ENCODE assay signal across 8 mouse cellular contexts in the genomic region with DNA sequence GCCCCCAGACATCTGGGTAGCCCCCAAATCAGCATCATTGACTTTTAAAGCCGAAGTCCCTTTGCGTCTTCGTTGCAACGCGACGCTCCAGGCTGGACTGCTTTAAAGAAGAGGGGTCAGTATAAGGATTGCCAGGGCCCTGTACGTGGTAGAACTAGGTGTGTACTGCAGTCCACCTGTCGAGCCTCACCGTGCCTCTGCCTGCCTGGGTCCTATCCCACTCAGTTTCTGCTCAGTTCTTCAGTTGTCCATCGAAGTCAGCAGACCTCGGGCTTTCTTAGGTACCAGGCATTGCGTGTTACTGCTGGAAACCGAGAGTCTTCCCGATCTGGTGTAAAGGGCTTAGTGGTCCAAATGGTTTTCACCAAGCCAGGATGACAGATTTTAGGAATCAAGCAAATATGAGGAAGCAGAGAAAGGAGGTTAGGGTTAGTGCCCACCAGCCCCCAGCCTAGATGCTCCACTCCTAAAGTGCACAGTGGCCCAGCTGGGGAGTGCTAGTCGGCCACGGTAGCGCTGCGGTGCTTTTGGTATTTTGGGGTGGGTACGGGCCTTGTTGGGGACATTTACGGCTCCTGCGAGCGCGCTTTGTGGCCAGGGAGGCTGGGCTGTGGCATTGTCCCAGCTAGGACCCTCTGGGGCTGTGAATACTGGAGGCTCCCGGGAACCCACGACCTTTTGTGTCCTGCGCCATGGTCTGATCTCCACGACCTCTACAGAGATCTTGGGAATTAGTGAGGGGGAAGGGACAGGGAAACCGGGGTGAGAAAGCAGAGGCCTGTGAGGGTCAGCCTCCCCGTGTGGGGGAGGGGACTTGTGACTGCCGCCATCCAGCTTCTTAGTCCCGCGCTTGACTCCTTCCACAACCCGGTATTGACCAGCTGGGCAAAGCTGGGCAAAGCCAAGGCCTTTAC.
DNase-seq lines count a peak whose midpoint lies in the region; ATAC-seq lines count a peak whose summit lies in the region.
"Had no signal": no experiment of that assay in that cellular context is flagged by ENCODE, and none has a peak within 500 bp of the region (broad histone marks: within the 10 kb centered on the region; RNA-seq: fewer than 3 reads in every experiment).

No protein-coding gene starts in this region.

- H3K27me3 ChIP-seq in hindbrain, embryonic 11.5 days (ENCODE audit: control insufficient read depth, insufficient read depth, low read length) = peaks cover 9% of the 10 kb centered on the region; the same call in 1 of the 2 replicates
- no peaks in the 10 kb centered on the region for H3K27me3 ChIP-seq in midbrain, embryonic 14.5 days (ENCODE audit: control insufficient read depth, insufficient read depth, low read length)

- ATAC-seq in hindbrain, embryonic 11.5 days (ENCODE audit: low FRiP score) = peak; percentile 28; the same call in 1 of the 2 replicates
- no peak for ATAC-seq in midbrain, embryonic 14.5 days (ENCODE audit: low FRiP score, low TSS enrichment)
- ATAC-seq in activated CD4-positive, CD25-positive, alpha-beta regulatory T cell, adult 4 months = no peak
- ATAC-seq in frontal cortex, adult (ENCODE audit: low TSS enrichment) = no peak
- ATAC-seq: Patski had no signal

- peak overlapping the region; percentile 97 for H3K27ac ChIP-seq in hindbrain, embryonic 11.5 days (ENCODE audit: low read depth, low read length)
- peak overlapping the region; percentile 99 for H3K27ac ChIP-seq in midbrain, embryonic 14.5 days (replicated peaks; ENCODE audit: low read depth, low read length)

- H3K4me3 ChIP-seq in hindbrain, embryonic 11.5 days (ENCODE audit: low read depth, low read length) = peak overlapping the region; percentile 82
- H3K4me3 ChIP-seq in midbrain, embryonic 14.5 days (replicated peaks; ENCODE audit: low read depth, low read length) = peak overlapping the region; percentile 86

- H3K36me3 ChIP-seq in hindbrain, embryonic 11.5 days (ENCODE audit: control insufficient read depth, insufficient read depth, low read length) = no peaks in the 10 kb centered on the region
- 0 out of 2 replicates have a peak, but pooled peaks cover 8% of the 10 kb centered on the region for H3K36me3 ChIP-seq in midbrain, embryonic 14.5 days (ENCODE audit: control insufficient read depth, insufficient read depth, low read length)

- DNase-seq in R1 (ENCODE audit: low read depth, low spot score) = peak; percentile 7
- peak; percentile 79 for DNase-seq in embryo, embryonic 10.5 days (ENCODE audit: low spot score)
- DNase-seq in hindbrain, embryonic 11.5 days (ENCODE audit: low spot score) = peak; percentile 81
- DNase-seq in midbrain, embryonic 14.5 days = peak; percentile 76
- DNase-seq in cerebellum, postnatal 25 days = no peak

- peaks cover 36% of the 10 kb centered on the region for H3K4me1 ChIP-seq in hindbrain, embryonic 11.5 days (replicated peaks; ENCODE audit: control insufficient read depth, insufficient read depth, low read length)
- H3K4me1 ChIP-seq in midbrain, embryonic 14.5 days (ENCODE audit: control insufficient read depth, insufficient read depth, low read length) = peaks cover 62% of the 10 kb centered on the region

- 2% methylated on average over 33 of the region's 33 CpGs for WGBS in hindbrain, embryonic 11.5 days
- WGBS in midbrain, embryonic 14.5 days = under 1% methylated on average over 33 of the region's 33 CpGs

- peak overlapping the region; percentile 95 for H3K9ac ChIP-seq in hindbrain, embryonic 11.5 days (ENCODE audit: low read depth, low read length)
- H3K9ac ChIP-seq in midbrain, embryonic 14.5 days (replicated peaks; ENCODE audit: low read length) = peak overlapping the region; percentile 98

- H3K9me3 ChIP-seq in hindbrain, embryonic 11.5 days (ENCODE audit: control insufficient read depth, low read length) = no peaks in the 10 kb centered on the region
- no peaks in the 10 kb centered on the region for H3K9me3 ChIP-seq in midbrain, embryonic 14.5 days (ENCODE audit: control insufficient read depth, low read length)

- peak overlapping the region; percentile 73 for H3K4me2 ChIP-seq in hindbrain, embryonic 11.5 days (replicated peaks; ENCODE audit: low read depth, low read length)
- peak overlapping the region; percentile 70 for H3K4me2 ChIP-seq in midbrain, embryonic 14.5 days (ENCODE audit: low read length)

Comparison
In these comparisons a context has a peak if more than half of its experiments do, and no peak if none do; other contexts are left out.
1. DNase-seq: peak in R1 (single experiment), embryo, embryonic 10.5 days (single experiment), hindbrain, embryonic 11.5 days (single experiment) and midbrain, embryonic 14.5 days (single experiment); none in cerebellum, postnatal 25 days (0 of 2).